Mouse (Mus musculus) MEL (cell line): ENCODE measurements around the gene Stard3nl. TPM values are rescaled to one million over a fixed set of nuclear protein-coding genes. Genes with fewer than 3 reads are reported as not detected.

Experiments used
- DNase-seq: peaks from one replicate; pipeline ENCODE4 v3.0.0; 2011; ENCODE audit warnings: low read depth, low spot score
- H3K27ac ChIP-seq: 2 replicates; pipeline ENCODE4 v1.5.1; 2012; ENCODE audit warnings: low read depth, mild to moderate bottlenecking, control low read depth, low read length, moderate library complexity; ENCODE audit not compliant: control insufficient read depth
- H3K27me3 ChIP-seq, 2 experiments: fragments of 150-350 bp in 1 of 2; sonication (generic) in 1 of 2; 2 replicates each; pipeline ENCODE4 v1.6.1; 2012; ENCODE audit warnings: low read length in 2 of 2, mild to moderate bottlenecking in 2 of 2, improper control_type of control experiment in 1 of 2, moderate library complexity in 1 of 2; ENCODE audit not compliant: insufficient read depth in 2 of 2, control insufficient read depth in 1 of 2
- H3K36me3 ChIP-seq, 2 experiments: 2 replicates each; pipeline ENCODE4 v1.6.1; 2012 to 2014; ENCODE audit warnings: low read length in 2 of 2, improper control_type of control experiment in 1 of 2, inconsistent platforms in 1 of 2, mild to moderate bottlenecking in 1 of 2; ENCODE audit not compliant: insufficient read depth in 2 of 2, control insufficient read depth in 1 of 2
- H3K4me1 ChIP-seq, 2 experiments: fragments of 150-350 bp in 1 of 2; sonication (generic) in 1 of 2; 2 replicates each; pipeline ENCODE4 v1.6.1; 2012; ENCODE audit warnings: low read length in 2 of 2, improper control_type of control experiment in 1 of 2, mild to moderate bottlenecking in 1 of 2; ENCODE audit not compliant: insufficient read depth in 2 of 2, control insufficient read depth in 1 of 2
- H3K4me3 ChIP-seq, 2 experiments: fragments of 150-350 bp in 1 of 2; sonication (generic) in 1 of 2; 2 replicates each; pipeline ENCODE4 v1.5.1; 2012; ENCODE audit warnings: low read depth in 2 of 2, low read length in 2 of 2, mild to moderate bottlenecking in 2 of 2, moderate library complexity in 2 of 2, control low read depth in 1 of 2, improper control_type of control experiment in 1 of 2; ENCODE audit not compliant: control insufficient read depth in 1 of 2, insufficient read depth in 1 of 2
- H3K79me2 ChIP-seq: 2 replicates; pipeline ENCODE4 v1.6.1; 2012; ENCODE audit warnings: mild to moderate bottlenecking, low read length, moderate library complexity; ENCODE audit not compliant: control insufficient read depth, poor library complexity, insufficient read depth
- H3K9ac ChIP-seq: 2 replicates; pipeline ENCODE4 v1.6.1; 2012; ENCODE audit warnings: low read depth, mild to moderate bottlenecking, control low read depth, low read length, moderate library complexity; ENCODE audit not compliant: control insufficient read depth, poor library complexity, severe bottlenecking
- H3K9me3 ChIP-seq: fragments of 150-350 bp; sonication (generic); replicated peaks from 2 replicates; pipeline ENCODE4 v1.6.1; 2012; ENCODE audit warnings: mild to moderate bottlenecking, low read length, improper control_type of control experiment, moderate library complexity; ENCODE audit not compliant: insufficient read depth
- BHLHE40 ChIP-seq: IDR thresholded peaks from 2 replicates; pipeline ENCODE4 v1.6.1; 2012; ENCODE audit warnings: low read depth, mild to moderate bottlenecking, inconsistent platforms, low read length, improper control_type of control experiment, borderline replicate concordance
- CHD1 ChIP-seq: IDR thresholded peaks from 2 replicates; pipeline ENCODE4 v1.6.1; 2012; ENCODE audit warnings: low read depth, mild to moderate bottlenecking, inconsistent platforms, low read length, improper control_type of control experiment
- CTCF ChIP-seq, 3 experiments: IDR thresholded peaks in 2 of 3; conservative IDR thresholded peaks in 1 of 3; 2 replicates each; pipeline ENCODE4 v1.5.1; 2011 to 2012; ENCODE audit warnings: low read length in 3 of 3, low read depth in 2 of 3, mild to moderate bottlenecking in 2 of 3, improper control_type of control experiment in 1 of 3, inconsistent platforms in 1 of 3, mixed read lengths in 1 of 3, moderate library complexity in 1 of 3; ENCODE audit not compliant: control insufficient read depth in 1 of 3, insufficient read depth in 1 of 3, poor library complexity in 1 of 3, severe bottlenecking in 1 of 3
- E2F4 ChIP-seq: IDR thresholded peaks from 2 replicates; pipeline ENCODE4 v1.6.1; 2011; ENCODE audit warnings: low read depth, low read length, improper control_type of control experiment, borderline replicate concordance
- ELF1 ChIP-seq: IDR thresholded peaks from 2 replicates; pipeline ENCODE4 v1.6.1; 2014; ENCODE audit warnings: low read depth, mild to moderate bottlenecking, inconsistent platforms, low read length, improper control_type of control experiment, moderate library complexity
- EP300 ChIP-seq, 2 experiments: IDR thresholded peaks; 2 replicates each; pipeline ENCODE4 v1.6.1; 2011; ENCODE audit warnings: improper control_type of control experiment in 2 of 2, low read length in 2 of 2, low read depth in 1 of 2, mild to moderate bottlenecking in 1 of 2
- GABPA ChIP-seq: IDR thresholded peaks from 2 replicates; pipeline ENCODE4 v1.6.1; 2012; ENCODE audit warnings: low read depth, mild to moderate bottlenecking, inconsistent platforms, low read length, improper control_type of control experiment, moderate library complexity
- KAT2A ChIP-seq: conservative IDR thresholded peaks from 2 replicates; pipeline ENCODE4 v1.6.1; 2012; ENCODE audit warnings: low read depth, low read length, improper control_type of control experiment, inconsistent platforms
- MAZ ChIP-seq: IDR thresholded peaks from 2 replicates; pipeline ENCODE4 v1.6.1; 2012; ENCODE audit warnings: low read depth, mild to moderate bottlenecking, inconsistent platforms, low read length, improper control_type of control experiment
- MEF2A ChIP-seq: IDR thresholded peaks from 2 replicates; pipeline ENCODE4 v1.6.1; 2014; ENCODE audit warnings: low read depth, mild to moderate bottlenecking, inconsistent platforms, low read length, improper control_type of control experiment; ENCODE audit not compliant: poor library complexity, insufficient replicate concordance, severe bottlenecking; ENCODE audit errors: extremely low read depth
- MXI1 ChIP-seq: IDR thresholded peaks from 2 replicates; pipeline ENCODE4 v1.6.1; 2011; ENCODE audit warnings: mild to moderate bottlenecking, low read depth, low read length, improper control_type of control experiment
- MYB ChIP-seq: IDR thresholded peaks from 2 replicates; pipeline ENCODE4 v1.6.1; 2011; ENCODE audit warnings: mild to moderate bottlenecking, low read depth, low read length, improper control_type of control experiment
- NELFE ChIP-seq: IDR thresholded peaks from 2 replicates; pipeline ENCODE4 v1.6.1; 2011; ENCODE audit warnings: low read depth, low read length, improper control_type of control experiment
- POLR2AphosphoS2 ChIP-seq: IDR thresholded peaks from 2 replicates; pipeline ENCODE4 v1.6.1; 2011; ENCODE audit warnings: low read length, improper control_type of control experiment
- POLR2AphosphoS5 ChIP-seq: IDR thresholded peaks from 2 replicates; pipeline ENCODE4 v1.6.1; 2012; ENCODE audit warnings: low read depth, borderline replicate concordance, mild to moderate bottlenecking, inconsistent platforms, low read length, moderate library complexity, mixed read lengths
- RAD21 ChIP-seq: IDR thresholded peaks from 2 replicates; pipeline ENCODE4 v1.6.1; 2011; ENCODE audit warnings: mild to moderate bottlenecking, low read depth, low read length, improper control_type of control experiment
- RCOR1 ChIP-seq: IDR thresholded peaks from 2 replicates; pipeline ENCODE4 v1.6.1; 2012; ENCODE audit warnings: low read depth, mild to moderate bottlenecking, inconsistent platforms, low read length, improper control_type of control experiment
- SMC3 ChIP-seq: IDR thresholded peaks from 2 replicates; pipeline ENCODE4 v1.6.1; 2011; ENCODE audit warnings: low read depth, low read length, improper control_type of control experiment
- TAL1 ChIP-seq: IDR thresholded peaks from 2 replicates; pipeline ENCODE4 v1.6.1; 2012; ENCODE audit warnings: mild to moderate bottlenecking, inconsistent platforms, low read length, moderate library complexity, mixed read lengths
- TCF12 ChIP-seq: IDR thresholded peaks from 2 replicates; pipeline ENCODE4 v1.6.1; 2014; ENCODE audit warnings: low read depth, mild to moderate bottlenecking, inconsistent platforms, low read length, improper control_type of control experiment, moderate library complexity
- USF1 ChIP-seq: IDR thresholded peaks from 2 replicates; pipeline ENCODE4 v1.6.1; 2014; ENCODE audit warnings: low read depth, mild to moderate bottlenecking, inconsistent platforms, low read length, improper control_type of control experiment, moderate library complexity
- ZC3H11A ChIP-seq: IDR thresholded peaks from 2 replicates; pipeline ENCODE4 v1.6.1; 2012; ENCODE audit warnings: low read depth, mild to moderate bottlenecking, inconsistent platforms, low read length, improper control_type of control experiment
- ZNF384 ChIP-seq: IDR thresholded peaks from 2 replicates; pipeline ENCODE4 v1.6.1; 2012; ENCODE audit warnings: low read depth, mild to moderate bottlenecking, inconsistent platforms, low read length, improper control_type of control experiment
- polyA plus RNA-seq, 2 experiments: library from polyadenylated mRNA; stranded (reverse) in 1 of 2; unstranded in 1 of 2; fragments of >175 nt in 1 of 2; fragments of >200 nt in 1 of 2; gene quantifications; 2 replicates each; pipeline versions ENCODE4 v1.2.1 to v1.2.4; 2012; ENCODE audit warnings: low replicate concordance in 2 of 2, low read depth in 1 of 2; ENCODE audit not compliant: insufficient read length in 2 of 2, insufficient read depth in 1 of 2, missing spikeins in 1 of 2
- total RNA-seq: library from RNA; depleted of rRNA; stranded (reverse); fragments of 300-350 nt; gene quantifications from 2 replicates; pipeline ENCODE4 v1.2.3, GENCODE M21; 2012

Stard3nl gene
- total and polyA plus RNA-seq, 3 experiments = 16.1 to 22.9 TPM; not detected in 1

DNA sequence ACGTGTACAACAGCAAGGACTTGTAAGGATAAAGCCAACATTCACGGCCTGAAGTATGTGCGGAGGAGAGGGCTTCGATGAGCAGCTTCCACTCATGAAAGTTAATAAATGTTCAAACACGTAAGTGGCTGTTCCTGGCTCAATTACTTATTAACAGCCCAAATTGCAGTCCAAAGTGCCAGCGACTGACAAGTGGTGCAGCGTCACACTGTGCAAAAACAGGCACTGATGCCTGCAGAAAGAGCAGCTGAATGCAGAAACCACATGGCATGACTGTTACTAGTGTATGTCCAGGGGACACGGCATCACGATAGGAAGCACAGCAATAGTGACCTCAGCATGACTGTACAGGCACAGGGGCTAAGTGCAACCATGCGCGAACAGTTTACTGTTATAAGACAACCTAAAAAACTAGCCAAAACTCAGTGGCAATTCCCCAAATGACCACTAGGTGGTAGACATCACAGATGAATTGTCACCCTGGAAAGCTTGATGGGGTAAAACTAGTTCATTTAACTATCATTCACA is 31.3 kb downstream of the Stard3nl start:
- TF ChIP-seq MXI1 = no peak
- TF ChIP-seq ELF1 = no peak
- no peak for TF ChIP-seq TCF12
- TF ChIP-seq POLR2AphosphoS5 = no peak
- TF ChIP-seq TAL1 = no peak
- TF ChIP-seq GABPA = no peak
- TF ChIP-seq MEF2A = no peak
- no peak for TF ChIP-seq CHD1
- TF ChIP-seq KAT2A = no peak
- TF ChIP-seq E2F4 = no peak
- TF ChIP-seq USF1 = no peak
- TF ChIP-seq MYB = no peak
- no peak for TF ChIP-seq NELFE
- peak; percentile 80 for TF ChIP-seq SMC3
- TF ChIP-seq CTCF (IDR thresholded peaks at IDR 0.05 in 2 of 3, conservative IDR thresholded peaks at IDR 0.05 in 1 of 3; ENCODE audit: control insufficient read depth in 1 of 3, insufficient read depth in 1 of 3, low read depth in 2 of 3, low read length in 3 of 3, poor library complexity in 1 of 3, severe bottlenecking in 1 of 3) = peak; percentile 24 to 75 (median 75); a peak in 4 of 6 replicates
- peak; percentile 61 for TF ChIP-seq RAD21
- no peak for TF ChIP-seq EP300 (IDR thresholded peaks at IDR 0.05; ENCODE audit: low read depth in 1 of 2, low read length in 2 of 2)
- TF ChIP-seq BHLHE40 = no peak
- TF ChIP-seq POLR2AphosphoS2 = no peak
- no peak for TF ChIP-seq MAZ
- no peak for TF ChIP-seq ZNF384
- no peak for TF ChIP-seq RCOR1
- TF ChIP-seq ZC3H11A = peak; percentile 49; the same call in 1 of the 2 replicates
- DNase-seq = peak; percentile 75

More for the DNA sequence above, 31.3 kb downstream of the Stard3nl start:
- no peak overlapping the region for H3K9ac ChIP-seq
- H3K4me1 ChIP-seq = no peaks in the 10 kb centered on the region
- H3K79me2 ChIP-seq = no peaks in the 10 kb centered on the region
- no peak overlapping the region for H3K27ac ChIP-seq
- no peak overlapping the region for H3K4me3 ChIP-seq
- H3K9me3 ChIP-seq = no peaks in the 10 kb centered on the region
- no peaks in the 10 kb centered on the region for H3K27me3 ChIP-seq
- no peaks in the 10 kb centered on the region for H3K36me3 ChIP-seq
